Mouse (Mus musculus) limb, embryonic 14.5 days (tissue): ENCODE data around the gene Peli1. TPM values are rescaled to one million over a fixed set of nuclear protein-coding genes. Genes with fewer than 3 reads are reported as not detected.

Source experiments
- ATAC-seq: fragments of 200-750 bp; cut with Nextera tagmentation; 2 replicates; pipeline ENCODE4 v1.8.0; 2017; ENCODE audit warnings: low read depth, moderate number of reproducible peaks, moderate TSS enrichment; ENCODE audit not compliant: low FRiP score
- DNase-seq: peaks from one replicate; pipeline ENCODE4 v3.0.0-alpha.2; 2015; ENCODE audit warnings: low spot score
- H3K27ac ChIP-seq: fragments of 300-500 bp; sonication (generic); replicated peaks from 2 replicates; pipeline ENCODE4 v1.5.1; 2014; ENCODE audit warnings: low read depth, mild to moderate bottlenecking, low read length, moderate library complexity, mixed read lengths
- H3K27me3 ChIP-seq: fragments of 300-500 bp; sonication (generic); 2 replicates; pipeline ENCODE4 v1.6.1; 2014; ENCODE audit warnings: low read length, mixed read lengths; ENCODE audit not compliant: control insufficient read depth, insufficient read depth
- H3K36me3 ChIP-seq: fragments of 300-500 bp; sonication (generic); 2 replicates; pipeline ENCODE4 v1.6.1; 2014; ENCODE audit warnings: mild to moderate bottlenecking, low read length, moderate library complexity, mixed read lengths; ENCODE audit not compliant: control insufficient read depth, insufficient read depth
- H3K4me1 ChIP-seq: fragments of 300-500 bp; sonication (generic); 2 replicates; pipeline ENCODE4 v1.6.1; 2014; ENCODE audit warnings: antibody characterized with exemption, low read length, mixed read lengths; ENCODE audit not compliant: control insufficient read depth, insufficient read depth
- H3K4me2 ChIP-seq: fragments of 300-500 bp; sonication (generic); replicated peaks from 2 replicates; pipeline ENCODE4 v1.6.1; 2014; ENCODE audit warnings: low read depth, mild to moderate bottlenecking, low read length, moderate library complexity; ENCODE audit not compliant: severe bottlenecking
- H3K4me3 ChIP-seq: fragments of 300-500 bp; sonication (generic); replicated peaks from 2 replicates; pipeline ENCODE4 v1.5.1; 2014; ENCODE audit warnings: low read length
- H3K9ac ChIP-seq: fragments of 300-500 bp; sonication (generic); 2 replicates; pipeline ENCODE4 v1.6.1; 2014; ENCODE audit warnings: mild to moderate bottlenecking, low read depth, low read length, moderate library complexity; ENCODE audit not compliant: severe bottlenecking
- H3K9me3 ChIP-seq: fragments of 300-500 bp; sonication (generic); 2 replicates; pipeline ENCODE4 v1.6.1; 2016; ENCODE audit warnings: low read length; ENCODE audit not compliant: control insufficient read depth
- POLR2A ChIP-seq: fragments of 200-500 bp; IDR thresholded peaks from 2 replicates; pipeline ENCODE4 v1.8.0; 2012; ENCODE audit warnings: inconsistent platforms, mild to moderate bottlenecking, moderate library complexity, borderline replicate concordance; ENCODE audit not compliant: insufficient read depth, insufficient read length; ENCODE audit errors: extremely low read depth
- WGBS: fragments of 180-500 bp; shearing (Covaris S2); extraction: QIAGEN DNeasy Blood & Tissue Kit; methylation state at CpG from one replicate; pipeline ENCODE4 v1.1.7; 2014; 5-methylcytosine and 5-hydroxymethylcytosine counted together
- polyA plus RNA-seq, 2 experiments: library from polyadenylated mRNA; depleted of rRNA in 1 of 2; stranded (reverse) in 1 of 2; unstranded in 1 of 2; fragments of >200 nt; fragmentation: Nextera tagmentation in 1 of 2; extraction: Ambion mirVana in 1 of 2; gene quantifications; 2 replicates each; pipeline versions ENCODE4 v1.2.1 to v1.2.3; 2012 to 2014

The Peli1 gene
- polyA plus RNA-seq, 2 experiments = 28.1 to 43.8 TPM

DNA sequence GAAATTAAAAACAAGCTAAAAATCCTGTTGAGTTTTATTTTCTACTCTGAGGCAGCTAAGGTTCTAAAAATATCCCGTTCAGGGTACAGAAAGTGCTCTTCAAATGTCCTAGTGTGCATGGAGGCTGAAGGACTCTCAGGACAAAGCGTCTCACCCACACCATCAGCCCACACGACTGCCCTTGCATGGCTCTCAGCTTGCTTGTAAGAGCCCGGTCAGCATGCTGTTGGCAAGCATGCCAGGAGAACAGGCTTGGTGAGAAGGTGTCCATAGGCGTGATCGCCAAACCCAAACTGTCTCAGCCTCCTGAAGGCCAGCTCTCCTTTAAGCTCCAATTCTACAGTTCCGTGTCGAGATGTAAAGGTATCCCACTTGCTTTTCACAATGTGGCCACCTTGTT, 29.7 kb upstream of the Peli1 start:
- H3K9me3 ChIP-seq = no peaks in the 10 kb centered on the region
- H3K36me3 ChIP-seq = no peaks in the 10 kb centered on the region
- WGBS = 78% methylated on average over 8 of the region's 8 CpGs
- DNase-seq = no peak
- no peak overlapping the region for H3K27ac ChIP-seq
- no peak overlapping the region for H3K4me3 ChIP-seq
- no peak for TF ChIP-seq POLR2A
- no peak for ATAC-seq
- H3K4me2 ChIP-seq = no peak overlapping the region
- H3K9ac ChIP-seq = no peak overlapping the region
- H3K27me3 ChIP-seq = no peaks in the 10 kb centered on the region
- peaks cover 2% of the 10 kb centered on the region; the same call in 1 of the 2 replicates for H3K4me1 ChIP-seq

DNA sequence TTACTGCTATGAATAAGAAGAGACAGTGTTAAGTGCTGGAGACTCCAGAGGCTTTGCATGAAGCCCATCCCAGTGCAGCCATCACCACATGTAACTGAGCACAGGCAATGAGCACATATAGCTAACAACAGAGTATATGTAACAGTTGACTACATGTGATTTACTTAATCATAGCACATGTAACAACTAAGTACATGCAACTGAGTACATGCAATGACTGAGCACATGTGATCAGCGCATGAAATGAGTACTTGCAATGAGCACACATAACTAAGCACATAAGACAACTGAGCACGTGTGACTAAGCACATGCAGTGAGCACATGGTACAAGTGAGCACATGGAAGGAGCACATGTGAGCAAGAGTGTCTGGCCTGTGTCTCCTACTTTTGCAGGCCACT, 29.0 kb upstream of the Peli1 start:
- TF ChIP-seq POLR2A = no peak
- 90% methylated on average over 2 of the region's 2 CpGs for whole genome bisulfite sequencing
- H3K9me3 ChIP-seq = no peaks in the 10 kb centered on the region
- no peak overlapping the region for H3K4me3 ChIP-seq
- DNase-seq = no peak
- ATAC-seq = no peak
- H3K4me1 ChIP-seq = peaks cover 2% of the 10 kb centered on the region; the same call in 1 of the 2 replicates
- H3K27ac ChIP-seq = no peak overlapping the region
- no peak overlapping the region for H3K9ac ChIP-seq
- no peak overlapping the region for H3K4me2 ChIP-seq
- H3K27me3 ChIP-seq = no peaks in the 10 kb centered on the region
- H3K36me3 ChIP-seq = no peaks in the 10 kb centered on the region

DNA sequence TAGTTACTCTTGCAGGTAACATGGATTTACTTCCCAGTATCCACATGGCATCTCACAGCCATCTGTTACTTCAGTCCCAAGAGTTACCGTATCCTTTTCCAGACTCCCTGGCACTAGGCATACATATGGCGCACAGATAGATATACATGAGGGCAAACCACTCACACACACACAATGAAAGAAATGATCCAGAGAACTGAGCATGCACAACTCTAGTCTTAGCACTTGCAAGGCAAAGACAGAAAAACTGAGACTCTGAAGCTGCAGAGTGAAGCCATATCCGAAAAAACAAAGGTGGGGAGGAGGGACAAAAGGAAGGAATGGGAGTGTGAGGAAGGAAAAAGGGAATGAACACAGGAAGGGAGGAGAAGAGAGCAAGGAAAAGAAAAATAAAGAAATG, 27.8 kb upstream of the Peli1 start:
- 79% methylated on average over 3 of the region's 3 CpGs for WGBS
- ATAC-seq (no peak), DNase-seq (no peak)
- no peaks in the 10 kb centered on the region for H3K27me3 ChIP-seq
- no peak overlapping the region for H3K27ac ChIP-seq
- no peak overlapping the region for H3K4me3 ChIP-seq
- H3K36me3 ChIP-seq = no peaks in the 10 kb centered on the region
- no peaks in the 10 kb centered on the region for H3K4me1 ChIP-seq
- H3K9me3 ChIP-seq = no peaks in the 10 kb centered on the region
- no peak overlapping the region for H3K9ac ChIP-seq
- H3K4me2 ChIP-seq = no peak overlapping the region
- no peak for TF ChIP-seq POLR2A

DNA sequence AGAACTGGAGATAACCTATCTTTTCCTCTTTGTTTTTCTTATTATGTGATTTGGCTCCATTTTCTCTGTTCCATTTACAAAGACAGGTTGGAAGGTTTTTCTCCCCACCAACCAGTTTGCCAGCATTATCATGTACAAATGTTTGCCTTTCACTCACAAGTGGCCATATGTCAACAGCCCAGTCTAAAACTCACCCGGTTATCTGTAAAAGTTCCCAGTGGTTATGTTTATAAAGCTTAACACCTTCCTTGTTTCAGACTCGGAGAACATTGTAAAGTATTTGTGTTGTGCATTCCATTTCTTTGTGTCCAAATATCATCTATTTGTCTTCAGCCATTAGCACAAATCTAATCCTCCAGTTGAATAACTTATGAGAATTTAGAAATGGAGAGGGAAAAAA, 11.7 kb upstream of the Peli1 start:
- Histone ChIP-seq H3K27ac (no peak overlapping the region), H3K4me1 (no peaks in the 10 kb centered on the region), H3K9ac (no peak overlapping the region), H3K27me3 (no peaks in the 10 kb centered on the region), H3K36me3 (no peaks in the 10 kb centered on the region), H3K4me3 (no peak overlapping the region), H3K9me3 (no peaks in the 10 kb centered on the region), H3K4me2 (no peak overlapping the region)
- WGBS = 70% methylated on average over 2 of the region's 2 CpGs
- ATAC-seq = no peak
- no peak for TF ChIP-seq POLR2A
- no peak for DNase-seq

DNA sequence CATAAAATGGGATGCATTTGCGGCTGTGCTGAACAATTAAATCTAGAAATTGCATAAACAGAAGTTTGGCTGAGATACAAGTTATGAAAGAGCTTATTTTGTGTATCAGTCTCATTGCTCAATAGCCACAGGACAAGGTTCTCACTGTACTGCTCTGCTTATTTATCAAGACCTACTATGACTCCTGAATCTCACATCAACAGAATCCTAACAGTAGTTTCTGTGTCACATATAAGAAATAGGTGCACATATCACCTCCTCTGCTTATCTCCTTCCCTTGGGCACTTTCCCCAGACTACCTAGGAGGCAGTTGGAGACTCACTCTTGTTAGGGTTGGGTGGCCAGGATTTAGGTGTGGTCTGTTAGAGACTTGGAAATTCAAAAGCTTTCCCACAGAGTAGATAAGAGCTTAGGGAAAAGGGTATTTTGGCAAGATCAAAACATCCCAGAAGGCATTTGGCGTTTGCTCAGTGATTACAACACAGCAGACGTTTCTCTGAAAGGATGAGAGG, 11.2 kb upstream of the Peli1 start:
- H3K4me2 ChIP-seq = no peak overlapping the region
- H3K36me3 ChIP-seq = no peaks in the 10 kb centered on the region
- ATAC-seq (no peak), DNase-seq (no peak)
- H3K4me3 ChIP-seq = no peak overlapping the region
- H3K27me3 ChIP-seq = no peaks in the 10 kb centered on the region
- no peak for TF ChIP-seq POLR2A
- no peaks in the 10 kb centered on the region for H3K9me3 ChIP-seq
- H3K4me1 ChIP-seq = no peaks in the 10 kb centered on the region
- H3K27ac ChIP-seq = no peak overlapping the region
- WGBS = 55% methylated on average over 3 of the region's 3 CpGs
- no peak overlapping the region for H3K9ac ChIP-seq

DNA sequence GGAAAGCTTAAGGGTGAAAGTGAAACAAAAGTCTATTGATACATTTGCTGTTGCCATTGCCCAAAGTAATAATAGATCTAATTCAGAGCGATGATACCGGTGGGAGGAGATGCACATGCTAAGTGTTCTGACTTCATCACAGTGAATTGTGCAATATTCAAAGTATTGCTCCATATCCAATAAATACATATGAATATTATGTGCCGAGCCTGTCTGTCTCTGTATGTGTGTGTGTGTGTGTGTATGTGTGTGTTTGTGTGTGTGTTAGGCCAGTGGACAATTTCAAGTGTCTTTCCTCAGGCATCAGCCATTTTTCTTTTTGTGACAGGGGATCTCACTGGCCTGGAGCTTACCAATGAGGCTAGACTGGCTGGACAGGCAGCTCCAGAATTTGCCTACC, 9.9 kb upstream of the Peli1 start:
- Histone ChIP-seq H3K4me3 (no peak overlapping the region), H3K9me3 (no peaks in the 10 kb centered on the region), H3K27ac (no peak overlapping the region), H3K4me1 (no peaks in the 10 kb centered on the region), H3K36me3 (no peaks in the 10 kb centered on the region), H3K4me2 (no peak overlapping the region), H3K27me3 (no peaks in the 10 kb centered on the region), H3K9ac (no peak overlapping the region)
- ATAC-seq = no peak
- WGBS = 97% methylated on average over 3 of the region's 3 CpGs
- TF ChIP-seq POLR2A = no peak
- DNase-seq = no peak
